Mouse (Mus musculus) lung, postnatal 0 days (tissue): ENCODE measurements around the gene Armh3. TPM values are rescaled to one million over a fixed set of nuclear protein-coding genes. Genes with fewer than 3 reads are reported as not detected.
A peak's percentile ranks its signal among the peaks of the same experiment; 100 is the strongest.

Experiments
- ATAC-seq: fragments of 200-750 bp; cut with Nextera tagmentation; 2 replicates; pipeline ENCODE4 v1.8.0; 2017; ENCODE audit warnings: moderate library complexity
- DNase-seq: peaks from one replicate; pipeline ENCODE4 v3.0.0-alpha.2; 2016; ENCODE audit warnings: low spot score
- H3K27ac ChIP-seq: fragments of 300-500 bp; sonication (generic); 2 replicates; pipeline ENCODE4 v1.5.1; 2014; ENCODE audit warnings: antibody characterized with exemption, mild to moderate bottlenecking, low read length, mixed read lengths
- H3K27me3 ChIP-seq: fragments of 300-500 bp; sonication (generic); replicated peaks from 2 replicates; pipeline ENCODE4 v1.6.1; 2014; ENCODE audit warnings: low read length, mixed read lengths; ENCODE audit not compliant: insufficient read depth
- H3K36me3 ChIP-seq: fragments of 300-500 bp; sonication (generic); 2 replicates; pipeline ENCODE4 v1.6.1; 2014; ENCODE audit warnings: low read length, mixed read lengths; ENCODE audit not compliant: insufficient read depth
- H3K4me1 ChIP-seq: fragments of 300-500 bp; sonication (generic); 2 replicates; pipeline ENCODE4 v1.6.1; 2014; ENCODE audit warnings: antibody characterized with exemption, low read depth, low read length, mixed read lengths; ENCODE audit not compliant: insufficient read depth
- H3K4me2 ChIP-seq: fragments of 300-500 bp; sonication (generic); replicated peaks from 2 replicates; pipeline ENCODE4 v1.6.1; 2014; ENCODE audit warnings: low read depth, mild to moderate bottlenecking, low read length, moderate library complexity, mixed read lengths
- H3K4me3 ChIP-seq: fragments of 300-500 bp; sonication (generic); 2 replicates; pipeline ENCODE4 v1.5.1; 2014; ENCODE audit warnings: low read depth, low read length
- H3K9ac ChIP-seq: fragments of 300-500 bp; sonication (generic); replicated peaks from 2 replicates; pipeline ENCODE4 v1.6.1; 2014; ENCODE audit warnings: low read depth, mild to moderate bottlenecking
- H3K9me3 ChIP-seq: fragments of 300-500 bp; sonication (generic); 2 replicates; pipeline ENCODE4 v1.6.1; 2016; ENCODE audit warnings: low read length, mixed read lengths
- CTCF ChIP-seq: IDR thresholded peaks from 2 replicates; pipeline ENCODE4 v1.5.1; 2016; ENCODE audit warnings: antibody characterized with exemption, mild to moderate bottlenecking
- EP300 ChIP-seq: IDR thresholded peaks from 2 replicates; pipeline ENCODE4 v1.6.1; 2016; ENCODE audit warnings: antibody characterized with exemption, mild to moderate bottlenecking, control low read depth
- WGBS: fragments of 180-500 bp; shearing (Covaris S2); extraction: QIAGEN DNeasy Blood & Tissue Kit; methylation state at CpG from one replicate; pipeline ENCODE4 v1.1.7; 2014; 5-methylcytosine and 5-hydroxymethylcytosine counted together
- polyA plus RNA-seq: library from polyadenylated mRNA; unstranded; fragments of >200 nt; fragmentation: Nextera tagmentation; extraction: Ambion mirVana; gene quantifications from 2 replicates; pipeline ENCODE4 v1.2.1, GENCODE M21; 2015

The Armh3 gene
- polyA plus RNA-seq, 1 experiment from 2014 or later, result 9.0 TPM

GRCm38 (mm10) chr19:45815831-45816405, 182.4 kb downstream of the Armh3 start, which contains the start of gene Kcnip2:
Gene Kcnip2 (minus strand): TSS chr19:45816061.
- Histone ChIP-seq H3K4me2 (peak within 1 kb of the TSS; percentile 71), H3K27ac (no peak within 1 kb of the TSS), H3K4me3 (peak within 1 kb of the TSS; percentile 27), H3K4me1 (peaks cover 25% of the 10 kb centered on the region), H3K36me3 (no peaks in the 10 kb centered on the region), H3K27me3 (no peaks in the 10 kb centered on the region), H3K9ac (0 out of 2 replicates have a peak within 1 kb of the TSS, but pooled peaks have one; percentile 12), H3K9me3 (no peaks in the 10 kb centered on the region)
- ATAC-seq (peak; percentile 53), DNase-seq (peak; percentile 61)
- WGBS, result 0% methylated on average over 8 of the region's 29 CpGs
- TF ChIP-seq CTCF (peak; percentile 49; the same call in 1 of the 2 replicates), EP300 (no peak)

- peak overlapping the region; percentile 71 for H3K4me2 ChIP-seq
- ATAC-seq (no peak), DNase-seq (no peak)
- no peaks in the 10 kb centered on the region for H3K36me3 ChIP-seq
- H3K9ac ChIP-seq, result no peak overlapping the region
- H3K27ac ChIP-seq, result no peak overlapping the region
- H3K4me1 ChIP-seq, result peaks cover 25% of the 10 kb centered on the region
- no peak overlapping the region for H3K4me3 ChIP-seq
- H3K9me3 ChIP-seq, result no peaks in the 10 kb centered on the region
- TF ChIP-seq EP300 (no peak), CTCF (no peak)
- WGBS, result 40% methylated on average over 10 of the region's 10 CpGs
- H3K27me3 ChIP-seq, result no peaks in the 10 kb centered on the region
Measured at GRCm38 (mm10) chr19:45815170-45815569, 183.1 kb downstream of the Armh3 start.

GRCm38 (mm10) chr19:45813801-45814200, 184.5 kb downstream of the Armh3 start:
- TF ChIP-seq CTCF (no peak), EP300 (no peak)
- ATAC-seq, result peak; percentile 66

GRCm38 (mm10) chr19:45813263-45813662, 185.0 kb downstream of the Armh3 start:
- no peak overlapping the region for H3K4me3 ChIP-seq
- peak; percentile 30 for ATAC-seq
- no peaks in the 10 kb centered on the region for H3K9me3 ChIP-seq
- peak; percentile 85 for TF ChIP-seq CTCF
- TF ChIP-seq EP300, result no peak
- no peak overlapping the region for H3K27ac ChIP-seq
- H3K4me1 ChIP-seq, result peaks cover 25% of the 10 kb centered on the region
- H3K4me2 ChIP-seq, result no peak overlapping the region
- no peak overlapping the region for H3K9ac ChIP-seq
- H3K36me3 ChIP-seq, result no peaks in the 10 kb centered on the region
- 5% methylated on average over 11 of the region's 11 CpGs for whole genome bisulfite sequencing
- no peaks in the 10 kb centered on the region for H3K27me3 ChIP-seq
- peak; percentile 77 for DNase-seq

More at GRCm38 (mm10) chr19:45813801-45814200, 184.5 kb downstream of the Armh3 start:
- H3K4me2 ChIP-seq, result no peak overlapping the region
- H3K4me3 ChIP-seq, result no peak overlapping the region
- H3K4me1 ChIP-seq, result peaks cover 25% of the 10 kb centered on the region
- peak; percentile 74 for DNase-seq
- no peaks in the 10 kb centered on the region for H3K36me3 ChIP-seq
- H3K9me3 ChIP-seq, result no peaks in the 10 kb centered on the region
- no peaks in the 10 kb centered on the region for H3K27me3 ChIP-seq
- H3K9ac ChIP-seq, result no peak overlapping the region
- no peak overlapping the region for H3K27ac ChIP-seq
- WGBS, result 15% methylated on average over 12 of the region's 12 CpGs

GRCm38 (mm10) chr19:45812673-45813252, 185.5 kb downstream of the Armh3 start:
- Histone ChIP-seq H3K27ac (no peak overlapping the region), H3K4me3 (no peak overlapping the region), H3K4me1 (peaks cover 23% of the 10 kb centered on the region), H3K9me3 (no peaks in the 10 kb centered on the region), H3K36me3 (no peaks in the 10 kb centered on the region), H3K9ac (no peak overlapping the region), H3K4me2 (peak overlapping the region; percentile 51), H3K27me3 (no peaks in the 10 kb centered on the region)
- DNase-seq (peak; percentile 38), ATAC-seq (no peak)
- TF ChIP-seq CTCF, result no peak
- TF ChIP-seq EP300, result no peak
- WGBS, result 10% methylated on average over 8 of the region's 8 CpGs

- WGBS, result 2% methylated on average over 16 of the region's 16 CpGs
- DNase-seq (peak; percentile 67), ATAC-seq (peak; percentile 63)
- Histone ChIP-seq H3K36me3 (no peaks in the 10 kb centered on the region), H3K4me3 (no peak overlapping the region; the same call in 1 of the 2 replicates), H3K4me2 (peak overlapping the region; percentile 51), H3K27me3 (no peaks in the 10 kb centered on the region), H3K9ac (no peak overlapping the region), H3K9me3 (no peaks in the 10 kb centered on the region), H3K27ac (no peak overlapping the region), H3K4me1 (peaks cover 18% of the 10 kb centered on the region)
- TF ChIP-seq EP300 (no peak), CTCF (no peak)
Measured at GRCm38 (mm10) chr19:45812115-45812514, 186.2 kb downstream of the Armh3 start.
